Mouse (Mus musculus) lung, adult 2 months (tissue): ENCODE measurements at regions not wholly inside any gene's neighbourhood (a gene's known extent, or its start where the extent isn't known, plus 50 kb on each side); places are given as distances from the start of the nearest gene placed in this dataset.

Experiments
- DNase-seq: peaks from one replicate; pipeline ENCODE4 v3.0.0; 2022
- H3K4me1 ChIP-seq: fragments of 200-500 bp; 2 replicates; pipeline ENCODE4 v1.6.1; 2011; ENCODE audit warnings: low read length; ENCODE audit not compliant: control insufficient read depth, insufficient read depth
- H3K4me3 ChIP-seq: fragments of 200-500 bp; replicated peaks from 2 replicates; pipeline ENCODE3; 2011; ENCODE audit warnings: low read depth, mild to moderate bottlenecking, control low read depth, low read length; ENCODE audit errors: extremely low read depth
- CTCF ChIP-seq: fragments of 200-500 bp; IDR thresholded peaks from 2 replicates; pipeline ENCODE4 v1.5.1; 2011; ENCODE audit warnings: mild to moderate bottlenecking, low read length, control low read depth; ENCODE audit not compliant: insufficient read depth
- POLR2A ChIP-seq: fragments of 200-500 bp; IDR thresholded peaks from 2 replicates; pipeline ENCODE4 v1.6.1; 2011; ENCODE audit warnings: low read depth, mild to moderate bottlenecking, control low read depth, low read length, borderline replicate concordance; ENCODE audit errors: extremely low read depth
- WGBS: fragments of 180-500 bp; shearing (Covaris S2); methylation state at CpG from one replicate; pipeline ENCODE4 v1.1.7; 2018; 5-methylcytosine and 5-hydroxymethylcytosine counted together

GRCm38 (mm10) chr3:60897628-60898269, 104.8 kb upstream of the P2ry1 start:
- 60% methylated on average over 5 of the region's 5 CpGs for WGBS
- no peak for DNase-seq
- no peak overlapping the region for H3K4me3 ChIP-seq
- no peaks in the 10 kb centered on the region for H3K4me1 ChIP-seq
- TF ChIP-seq POLR2A (no peak), CTCF (no peak)

GRCm38 (mm10) chr3:60898720-60899119, 103.9 kb upstream of the P2ry1 start:
- DNase-seq = no peak
- TF ChIP-seq CTCF (no peak), POLR2A (no peak)
- 52% methylated on average over 1 of the region's 1 CpGs for WGBS
- Histone ChIP-seq H3K4me3 (no peak overlapping the region), H3K4me1 (no peaks in the 10 kb centered on the region)

GRCm38 (mm10) chr3:60901571-60901970, 101.0 kb upstream of the P2ry1 start:
- no peak for DNase-seq
- no peaks in the 10 kb centered on the region for H3K4me1 ChIP-seq
- 91% methylated on average over 2 of the region's 2 CpGs for WGBS
- TF ChIP-seq CTCF (no peak), POLR2A (no peak)
- H3K4me3 ChIP-seq = no peak overlapping the region

GRCm38 (mm10) chr3:60916411-60916810, 86.2 kb upstream of the P2ry1 start:
- 47% methylated on average over 1 of the region's 1 CpGs for WGBS

GRCm38 (mm10) chr3:60917271-60917670, 85.3 kb upstream of the P2ry1 start:
- Histone ChIP-seq H3K4me1 (no peaks in the 10 kb centered on the region), H3K4me3 (no peak overlapping the region)
- TF ChIP-seq POLR2A (no peak), CTCF (no peak)
- no peak for DNase-seq
- 62% methylated on average over 3 of the region's 3 CpGs for WGBS

More at GRCm38 (mm10) chr3:60916411-60916810, 86.2 kb upstream of the P2ry1 start:
- Histone ChIP-seq H3K4me3 (no peak overlapping the region), H3K4me1 (no peaks in the 10 kb centered on the region)
- no peak for DNase-seq
- TF ChIP-seq CTCF = no peak
- no peak for TF ChIP-seq POLR2A

- WGBS = 84% methylated on average over 9 of the region's 9 CpGs
- TF ChIP-seq POLR2A (no peak), CTCF (no peak)
- Histone ChIP-seq H3K4me1 (no peaks in the 10 kb centered on the region), H3K4me3 (no peak overlapping the region)
- DNase-seq = no peak
Measured at GRCm38 (mm10) chr3:60926024-60926547, 76.5 kb upstream of the P2ry1 start.

- Histone ChIP-seq H3K4me1 (no peaks in the 10 kb centered on the region), H3K4me3 (no peak overlapping the region)
- 50% methylated on average over 4 of the region's 4 CpGs for WGBS
- DNase-seq = no peak
- TF ChIP-seq CTCF = no peak
Measured at GRCm38 (mm10) chr3:60928910-60929309, 73.7 kb upstream of the P2ry1 start.

GRCm38 (mm10) chr3:60934492-60934891, 68.1 kb upstream of the P2ry1 start:
- no peaks in the 10 kb centered on the region for H3K4me1 ChIP-seq
- TF ChIP-seq POLR2A = no peak
- no peak for TF ChIP-seq CTCF
- DNase-seq = no peak
- H3K4me3 ChIP-seq = no peak overlapping the region
- WGBS = 79% methylated on average over 1 of the region's 1 CpGs

GRCm38 (mm10) chr3:60941451-60941850, 61.1 kb upstream of the P2ry1 start:
- 79% methylated on average over 2 of the region's 2 CpGs for WGBS

GRCm38 (mm10) chr3:60948897-60949296, 53.7 kb upstream of the P2ry1 start:
- WGBS = 68% methylated on average over 4 of the region's 4 CpGs
- TF ChIP-seq CTCF = no peak
- TF ChIP-seq POLR2A = no peak
- no peak for DNase-seq

More at GRCm38 (mm10) chr3:60941451-60941850, 61.1 kb upstream of the P2ry1 start:
- Histone ChIP-seq H3K4me3 (no peak overlapping the region), H3K4me1 (no peaks in the 10 kb centered on the region)
- DNase-seq = no peak
- no peak for TF ChIP-seq CTCF
- TF ChIP-seq POLR2A = no peak

More at GRCm38 (mm10) chr3:60948897-60949296, 53.7 kb upstream of the P2ry1 start:
- Histone ChIP-seq H3K4me3 (no peak overlapping the region), H3K4me1 (no peaks in the 10 kb centered on the region; the same call in 1 of the 2 replicates)
